Mouse (Mus musculus): Measurements from ENCODE around the gene Prnp. TPM values are rescaled to one million over a fixed set of nuclear protein-coding genes. Genes with fewer than 3 reads are reported as not detected.
A peak's percentile ranks its signal among the peaks of the same experiment; 100 is the strongest.

The Prnp gene
- total RNA-seq, 2 experiments from 2014 or later, result 75.2 to 93.8 TPM

GRCm38 (mm10) chr2:131980866-131981265 lies 71.1 kb downstream of the Prnp start:
- peak; percentile 24 for DNase-seq
- intact Hi-C loops (cut with DNase I; ENCODE audit: low total_unique reads), result loop anchor here (5.0 to 10.0 kb wide), 2 partner anchors 74 to 256 kb away; no protein-coding TSS in a partner anchor

DNA sequence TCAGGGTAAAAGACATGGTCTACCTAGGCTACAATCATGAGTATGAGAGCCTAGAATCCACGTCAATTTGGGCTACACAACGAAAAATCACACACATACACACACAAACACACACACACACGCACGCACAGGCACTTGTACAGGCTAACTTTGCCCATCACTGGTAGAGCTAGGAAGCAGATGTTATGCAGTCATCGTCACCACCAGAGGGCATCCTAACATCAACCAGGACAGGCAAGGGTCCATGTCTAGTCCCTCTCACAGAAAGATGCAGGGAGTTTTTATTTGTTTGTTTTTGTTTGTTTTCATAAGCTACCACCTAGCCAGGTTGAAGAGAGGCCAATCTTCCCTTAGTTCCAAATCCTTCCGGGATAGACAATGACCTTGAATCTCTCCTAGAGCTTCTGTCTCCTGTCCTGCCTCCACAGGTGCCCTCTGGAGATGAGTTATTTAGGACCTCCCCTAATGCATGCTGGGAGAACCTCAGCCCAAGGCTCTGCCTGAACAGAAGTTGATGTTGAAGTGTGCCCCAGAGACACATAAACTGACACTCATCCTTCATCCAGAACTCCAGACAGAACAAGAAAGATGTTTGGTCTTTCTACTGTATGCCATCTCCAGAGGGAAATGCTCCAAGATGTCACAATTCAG lies 72.9 kb downstream of the Prnp start:
- peak; percentile 53 for DNase-seq
- intact Hi-C loops (cut with DNase I; ENCODE audit: low total_unique reads), result loop anchor here (2.0 to 10.0 kb wide), 3 partner anchors 72 to 255 kb away; no protein-coding TSS in a partner anchor

GRCm38 (mm10) chr2:131987950-131988349 lies 78.2 kb downstream of the Prnp start:
- intact Hi-C loops (cut with DNase I; ENCODE audit: low total_unique reads), result loop anchor here (10.0 kb wide), 1 partner anchor 67 kb away; no protein-coding TSS in a partner anchor
- no peak for DNase-seq

Other genes starting within 250 kb of the Prnp start
- gene Erv3, start 50.2 kb upstream of the Prnp start, total RNA-seq (2021), result not detected
- gene Prn, start within 50 bp of the Prnp start, total RNA-seq (2021), result not detected
- 10 to 100 TPM in 1 of 2 experiments, 1 to 10 TPM in 1; 9.6 to 24.2 TPM for gene Prnd, start 40.9 kb downstream of the Prnp start, total RNA-seq (2021)
- gene Rassf2, start 120.3 kb downstream of the Prnp start, total RNA-seq (2021), result 10 to 100 TPM in 1 of 2 experiments, 1 to 10 TPM in 1; 8.5 to 13.1 TPM
- gene Slc23a2, start 235.2 kb downstream of the Prnp start, total RNA-seq (2021), result 1 to 10 TPM; 6.2 to 7.1 TPM

Data from gastrocnemius, postnatal 14 days (tissue).